Mouse (Mus musculus) G1E (cell line): ENCODE data around the gene Alox5ap.

Experiments used
- CTCF ChIP-seq: IDR thresholded peaks from 2 replicates; pipeline ENCODE4 v1.5.1; 2012; ENCODE audit warnings: low read depth, low read length, inconsistent platforms, mixed read lengths
- GATA1 ChIP-seq: IDR thresholded peaks from 2 replicates; pipeline ENCODE4 v1.6.1; 2012; ENCODE audit warnings: borderline replicate concordance, low read length, inconsistent platforms, mixed read lengths
- POLR2AphosphoS5 ChIP-seq: IDR thresholded peaks from 2 replicates; pipeline ENCODE4 v1.6.1; 2012; ENCODE audit warnings: low read depth, low read length, inconsistent platforms; ENCODE audit not compliant: insufficient replicate concordance

DNA sequence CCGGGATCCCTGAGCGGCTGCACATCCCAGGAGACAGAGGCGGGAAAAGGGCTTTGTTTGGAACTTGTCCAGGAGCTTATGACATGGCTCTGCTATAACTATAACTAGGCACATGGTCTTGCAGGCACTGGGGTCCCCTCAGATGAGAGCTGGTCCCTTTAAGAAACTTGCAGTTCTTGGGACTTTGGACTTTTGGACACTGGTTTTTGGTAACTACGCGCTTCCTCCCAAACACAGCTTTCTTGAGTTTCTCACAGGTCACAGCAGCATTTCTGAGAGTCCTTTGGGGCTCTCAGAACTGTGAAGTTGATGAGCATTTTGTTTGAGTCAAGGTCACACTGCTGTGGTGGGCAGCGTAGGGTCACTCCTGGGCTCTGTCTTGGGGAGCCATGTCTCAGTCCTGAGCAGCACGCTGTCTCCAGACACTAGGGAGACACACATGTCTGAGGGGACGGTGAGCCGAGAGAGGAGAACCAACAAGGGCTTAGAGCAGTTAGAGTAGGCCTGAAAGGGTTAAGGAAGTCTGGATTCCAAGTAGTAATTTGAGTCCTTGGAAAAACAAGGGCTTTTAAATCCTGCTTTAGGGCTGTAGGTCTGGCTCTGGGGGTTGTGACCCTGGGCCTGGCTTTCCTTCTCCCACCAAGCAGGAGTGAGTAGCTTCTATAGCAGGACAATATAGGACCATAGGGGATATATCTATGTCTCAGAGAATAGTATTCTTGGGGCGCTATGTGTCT lies 67.0 kb downstream of the Alox5ap start:
- no peak for TF ChIP-seq CTCF
- no peak for TF ChIP-seq POLR2AphosphoS5
- no peak for TF ChIP-seq GATA1
